Mouse (Mus musculus) G1E (cell line): ENCODE data around the gene Iqce. TPM values are rescaled to one million over a fixed set of nuclear protein-coding genes. Genes with fewer than 3 reads are reported as not detected.

Source experiments
- ATAC-seq: 2 replicates; pipeline ENCODE4 v1.8.0; 2016; ENCODE audit warnings: mild to moderate bottlenecking; ENCODE audit not compliant: insufficient number of reproducible peaks, poor library complexity, low FRiP score, severe bottlenecking; ENCODE audit errors: extremely low read depth
- DNase-seq: peaks from one replicate; pipeline ENCODE4 v3.0.0; 2012; ENCODE audit warnings: low spot score
- H3K27me3 ChIP-seq: 2 replicates; pipeline ENCODE4 v1.6.1; 2012; ENCODE audit warnings: mild to moderate bottlenecking, low read length, inconsistent platforms; ENCODE audit not compliant: insufficient read depth
- H3K36me3 ChIP-seq: replicated peaks from 2 replicates; pipeline ENCODE3; 2012; ENCODE audit warnings: mild to moderate bottlenecking, inconsistent platforms
- H3K4me1 ChIP-seq: 2 replicates; pipeline ENCODE4 v1.6.1; 2012; ENCODE audit warnings: low read depth, low read length, inconsistent platforms, mixed read lengths; ENCODE audit not compliant: insufficient read depth
- H3K4me3 ChIP-seq: 2 replicates; pipeline ENCODE4 v1.5.1; 2012; ENCODE audit warnings: low read depth, mild to moderate bottlenecking, inconsistent platforms, low read length, moderate library complexity, mixed read lengths
- H3K9me3 ChIP-seq: replicated peaks from 2 replicates; pipeline ENCODE4 v1.6.1; 2012; ENCODE audit warnings: inconsistent platforms
- CTCF ChIP-seq: IDR thresholded peaks from 2 replicates; pipeline ENCODE4 v1.5.1; 2012; ENCODE audit warnings: low read depth, low read length, inconsistent platforms, mixed read lengths
- GATA1 ChIP-seq: IDR thresholded peaks from 2 replicates; pipeline ENCODE4 v1.6.1; 2012; ENCODE audit warnings: borderline replicate concordance, low read length, inconsistent platforms, mixed read lengths
- GATA2 ChIP-seq: IDR thresholded peaks from 2 replicates; pipeline ENCODE4 v1.6.1; 2012; ENCODE audit warnings: low read depth, low read length, inconsistent platforms, borderline replicate concordance
- POLR2AphosphoS5 ChIP-seq: IDR thresholded peaks from 2 replicates; pipeline ENCODE4 v1.6.1; 2012; ENCODE audit warnings: low read depth, low read length, inconsistent platforms; ENCODE audit not compliant: insufficient replicate concordance
- TAL1 ChIP-seq: conservative IDR thresholded peaks from 2 replicates; pipeline ENCODE4 v1.6.1; 2012; ENCODE audit warnings: low read depth, low read length, inconsistent platforms, mixed read lengths
- polyA plus RNA-seq: library from polyadenylated mRNA; stranded (reverse); fragments of >175 nt; gene quantifications from 2 replicates; pipeline ENCODE4 v1.2.3, GENCODE M21; 2012
- total RNA-seq, 2 experiments: library from RNA; stranded (forward) in 1 of 2; stranded (reverse) in 1 of 2; fragments of 200-1000 nt in 1 of 2; fragments of >200 nt in 1 of 2; fragmentation: Nextera tagmentation in 1 of 2; gene quantifications; 2 replicates each; pipeline ENCODE4 v1.2.3; 2014 to 2017

Iqce gene
- total and polyA plus RNA-seq, 3 experiments, result 3.0 to 8.2 (median 6.3) TPM

DNA sequence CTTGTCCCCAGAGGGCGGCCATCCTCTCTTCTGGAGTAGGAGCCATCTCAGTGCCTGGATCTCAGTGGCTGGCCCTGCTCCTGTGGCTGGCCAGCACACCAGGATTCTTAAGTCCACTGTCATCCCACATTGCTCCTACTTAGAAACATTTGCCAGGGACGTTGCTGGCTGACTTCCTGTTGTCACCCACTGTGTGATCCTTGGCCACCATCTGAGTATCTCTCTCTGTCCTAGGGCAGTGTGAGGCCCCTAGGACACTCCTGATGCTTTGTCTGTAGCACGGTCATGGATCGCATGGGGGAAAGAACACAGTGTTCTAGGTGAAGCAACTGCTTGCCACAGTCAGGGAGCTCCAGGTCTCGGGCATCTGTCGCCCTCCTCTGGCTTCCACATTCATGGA is 8.1 kb upstream of the Iqce start:
- ATAC-seq (no peak), DNase-seq (no peak)
- H3K4me1 ChIP-seq, result peaks cover 12% of the 10 kb centered on the region
- H3K36me3 ChIP-seq, result peaks cover 85% of the 10 kb centered on the region
- TF ChIP-seq CTCF (no peak), GATA1 (no peak), POLR2AphosphoS5 (no peak)
- H3K27me3 ChIP-seq, result no peaks in the 10 kb centered on the region; the same call in 1 of the 2 replicates
- no peak overlapping the region for H3K4me3 ChIP-seq
- H3K9me3 ChIP-seq, result no peaks in the 10 kb centered on the region

- Histone ChIP-seq H3K4me3 (peak overlapping the region; percentile 78), H3K9me3 (no peaks in the 10 kb centered on the region), H3K4me1 (peaks cover 47% of the 10 kb centered on the region), H3K27me3 (peaks cover 13% of the 10 kb centered on the region), H3K36me3 (peaks cover 38% of the 10 kb centered on the region)
- ATAC-seq (no peak), DNase-seq (peak; percentile 19)
- TF ChIP-seq TAL1, result no peak
- TF ChIP-seq GATA1, result no peak
- no peak for TF ChIP-seq CTCF
- TF ChIP-seq POLR2AphosphoS5, result no peak
- no peak for TF ChIP-seq GATA2
These were observed 3.5 kb upstream of the Iqce start for GRCm38 (mm10) chr5:140705501-140706171.

DNA sequence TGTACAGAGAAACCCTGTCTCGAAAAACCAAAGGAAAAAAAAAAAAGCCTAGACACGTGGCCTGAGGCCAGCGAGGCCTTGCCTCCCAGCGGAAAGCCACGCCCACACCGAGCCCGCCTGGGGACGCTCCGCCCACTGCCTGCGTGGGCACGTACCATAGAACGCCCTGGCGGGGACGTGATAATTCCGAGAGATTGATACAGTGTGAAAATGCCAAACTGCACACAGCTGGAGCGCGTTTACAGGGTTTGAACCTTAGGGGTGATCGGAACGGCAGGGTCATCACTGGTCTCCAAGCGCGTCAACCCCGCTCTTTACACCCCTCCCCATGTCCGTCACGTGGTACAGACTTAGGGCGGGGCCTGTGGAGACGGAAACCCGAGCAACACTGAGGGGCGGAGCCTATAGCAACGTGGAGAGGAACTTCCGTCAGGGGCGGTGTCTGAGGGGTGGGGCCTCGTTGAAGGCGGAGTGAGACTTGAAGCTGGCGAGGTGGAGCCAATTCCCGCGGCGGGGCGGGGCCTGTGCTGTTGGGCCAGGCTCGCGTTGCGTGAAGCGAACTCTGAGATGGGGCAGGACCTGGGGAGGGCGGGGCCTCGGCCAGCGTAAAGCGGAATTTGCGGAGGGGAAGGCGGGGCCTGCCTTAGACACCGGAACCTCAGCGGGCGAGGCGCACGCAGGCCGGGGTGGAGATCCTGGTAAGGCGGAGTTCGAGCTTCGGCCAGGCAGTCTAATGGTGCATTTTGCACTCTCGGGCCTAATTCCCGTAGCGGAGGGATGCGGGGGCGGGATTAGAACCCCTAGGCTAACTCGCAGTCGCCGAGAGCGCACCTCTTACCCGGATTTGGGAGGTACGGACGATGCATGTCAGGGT is 2.4 kb upstream of the Iqce start, which contains the start of gene Brat1:
Gene Brat1, plus strand, starts transcription at position 634 of the 874 bp plus-strand sequence.
- Histone ChIP-seq H3K4me1 (peaks cover 47% of the 10 kb centered on the region), H3K36me3 (peaks cover 29% of the 10 kb centered on the region), H3K9me3 (no peaks in the 10 kb centered on the region), H3K27me3 (peaks cover 20% of the 10 kb centered on the region), H3K4me3 (peak within 1 kb of the TSS; percentile 78)
- ATAC-seq, result peak; percentile 90
- DNase-seq, result peak; percentile 96
- TF ChIP-seq POLR2AphosphoS5, result no peak
- TF ChIP-seq GATA2, result no peak
- no peak for TF ChIP-seq TAL1
- no peak for TF ChIP-seq GATA1
- no peak for TF ChIP-seq CTCF

DNA sequence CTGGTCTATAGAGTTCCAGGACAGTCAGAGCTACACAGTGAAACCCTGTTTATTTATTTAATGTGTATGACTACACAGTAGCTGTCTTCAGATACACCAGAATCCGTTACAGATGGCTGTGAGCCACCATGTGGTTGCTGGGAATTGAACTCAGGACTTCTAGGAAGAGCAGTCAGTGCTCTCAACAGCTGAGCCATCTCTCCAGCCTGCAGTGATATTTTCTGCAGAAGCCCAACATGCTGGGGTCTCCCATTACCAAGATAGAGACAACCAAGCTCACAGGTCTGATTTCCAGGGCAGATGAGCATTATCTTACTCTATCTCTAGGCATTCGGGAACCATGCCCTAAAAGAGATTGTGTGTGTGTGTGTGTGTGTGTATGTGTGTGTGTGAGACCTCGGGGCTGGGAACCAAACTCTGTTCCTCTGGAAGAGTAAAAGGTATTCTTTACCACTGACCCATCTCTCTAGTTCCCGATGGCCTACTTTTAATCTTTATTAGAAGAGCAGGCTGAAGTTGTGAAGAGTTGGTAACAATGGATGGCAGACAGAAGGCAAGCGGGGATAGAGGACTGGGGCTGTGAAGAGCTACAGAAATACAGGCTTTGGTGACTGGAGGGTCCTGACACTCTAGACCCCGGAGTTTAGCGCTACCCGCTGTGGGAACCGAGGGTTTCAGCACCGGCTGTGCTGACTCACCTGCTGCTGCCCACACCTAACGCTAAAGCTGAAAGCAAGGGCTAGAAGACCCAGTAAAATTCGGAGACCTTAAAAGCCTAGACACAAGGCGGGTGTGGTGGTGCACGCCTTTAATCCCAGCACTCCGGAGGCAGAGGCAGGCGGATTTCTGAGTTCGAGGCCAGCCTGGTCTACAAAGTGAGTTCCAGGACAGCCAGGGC is 1.6 kb upstream of the Iqce start:
- peaks cover 22% of the 10 kb centered on the region for H3K27me3 ChIP-seq
- peak overlapping the region; percentile 78; the same call in 1 of the 2 replicates for H3K4me3 ChIP-seq
- DNase-seq (no peak), ATAC-seq (no peak)
- peaks cover 46% of the 10 kb centered on the region for H3K4me1 ChIP-seq
- no peak for TF ChIP-seq GATA2
- no peak for TF ChIP-seq GATA1
- TF ChIP-seq TAL1, result no peak
- no peak for TF ChIP-seq CTCF
- TF ChIP-seq POLR2AphosphoS5, result no peak
- peaks cover 30% of the 10 kb centered on the region for H3K36me3 ChIP-seq
- H3K9me3 ChIP-seq, result no peaks in the 10 kb centered on the region

DNA sequence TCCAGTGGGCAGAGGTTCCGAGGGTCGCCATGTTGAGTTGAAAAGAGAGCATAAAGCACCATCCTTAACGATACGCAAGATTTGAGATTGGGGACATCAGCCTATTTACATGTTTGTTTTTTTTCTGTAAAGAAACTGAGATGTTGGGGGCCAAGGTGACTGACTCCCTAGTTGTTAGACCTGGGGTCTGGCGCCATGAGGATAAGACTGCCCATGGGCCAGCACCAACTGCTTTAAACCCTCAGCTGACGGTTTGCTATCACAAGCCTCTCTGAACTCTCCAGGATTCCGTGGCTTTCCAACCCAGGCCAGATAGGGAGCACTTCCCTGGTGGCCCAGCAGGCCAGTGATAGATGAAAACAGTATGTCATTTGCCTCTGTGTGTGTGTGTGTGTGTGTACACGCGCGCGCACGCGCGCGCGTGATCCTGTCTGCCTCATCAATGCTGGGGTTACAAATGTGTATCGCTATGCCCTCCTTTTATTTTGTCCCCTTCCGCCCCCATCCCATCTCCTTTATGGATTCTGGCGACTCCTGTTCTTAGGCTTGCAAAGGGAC is 519 bp upstream of the Iqce start:
- ATAC-seq, result no peak
- TF ChIP-seq TAL1 (no peak), GATA2 (no peak), POLR2AphosphoS5 (no peak), GATA1 (no peak), CTCF (no peak)
- peak overlapping the region; percentile 81; the same call in 1 of the 2 replicates for H3K4me3 ChIP-seq
- no peak for DNase-seq
- no peaks in the 10 kb centered on the region for H3K9me3 ChIP-seq
- H3K4me1 ChIP-seq, result peaks cover 45% of the 10 kb centered on the region
- peaks cover 22% of the 10 kb centered on the region for H3K27me3 ChIP-seq
- H3K36me3 ChIP-seq, result peaks cover 22% of the 10 kb centered on the region
